Mouse (Mus musculus) telencephalon, adult 2 months (tissue): ENCODE data around the gene Lamc2.
"Not testable (repeated sequence)": the region's sequence is repeated elsewhere in the genome, so short reads cannot be mapped to it uniquely, and the experiment has no call there.

Source experiments
- DNase-seq: peaks from one replicate; pipeline ENCODE4 v3.0.0-alpha.2; 2011; ENCODE audit warnings: low read depth, low spot score

Gene Lamc2

GRCm38 (mm10) chr1:153095826-153096727, 90.2 kb downstream of the Lamc2 start:
- DNase-seq = no peak

- no peak for DNase-seq
These were observed 90.9 kb downstream of the Lamc2 start for GRCm38 (mm10) chr1:153095328-153095727.

- no peak for DNase-seq
These were observed 91.8 kb downstream of the Lamc2 start for GRCm38 (mm10) chr1:153094226-153095076.

GRCm38 (mm10) chr1:153093581-153093980, 92.7 kb downstream of the Lamc2 start:
- DNase-seq = no peak

- DNase-seq = no peak
These were observed 93.1 kb downstream of the Lamc2 start for GRCm38 (mm10) chr1:153093172-153093571.

- DNase-seq = no peak
These were observed 93.8 kb downstream of the Lamc2 start for GRCm38 (mm10) chr1:153092237-153092975.

GRCm38 (mm10) chr1:153091438-153092236, 94.6 kb downstream of the Lamc2 start:
- no peak for DNase-seq

GRCm38 (mm10) chr1:153090807-153091206, 95.4 kb downstream of the Lamc2 start:
- DNase-seq = no peak

GRCm38 (mm10) chr1:153090081-153090480, 96.2 kb downstream of the Lamc2 start:
- no peak for DNase-seq

- DNase-seq = no peak
These were observed 98.5 kb downstream of the Lamc2 start for GRCm38 (mm10) chr1:153087771-153088170.

GRCm38 (mm10) chr1:153085198-153085597, 101.0 kb downstream of the Lamc2 start:
- no peak for DNase-seq

- DNase-seq = no peak
These were observed 102.1 kb downstream of the Lamc2 start for GRCm38 (mm10) chr1:153084191-153084590.

GRCm38 (mm10) chr1:153083233-153083632, 103.0 kb downstream of the Lamc2 start:
- not testable (repeated sequence) for DNase-seq

GRCm38 (mm10) chr1:153075955-153076354, 110.3 kb downstream of the Lamc2 start:
- DNase-seq = no peak

GRCm38 (mm10) chr1:153075087-153075736, 111.0 kb downstream of the Lamc2 start:
- DNase-seq = no peak

GRCm38 (mm10) chr1:153073441-153073840, 112.8 kb downstream of the Lamc2 start:
- no peak for DNase-seq
